Mouse (Mus musculus) testis, adult 2 months (tissue): ENCODE measurements around the gene Padi3. TPM values are rescaled to one million over a fixed set of nuclear protein-coding genes. Genes with fewer than 3 reads are reported as not detected.

Source experiments
- H3K27ac ChIP-seq: fragments of 200-500 bp; 2 replicates; pipeline ENCODE4 v1.5.1; 2012; ENCODE audit warnings: low read depth, low read length; ENCODE audit not compliant: control insufficient read depth, insufficient read depth
- H3K27me3 ChIP-seq: fragments of 200-500 bp; 2 replicates; pipeline ENCODE4 v1.6.1; 2012; ENCODE audit warnings: mild to moderate bottlenecking, low read length, moderate library complexity; ENCODE audit not compliant: control insufficient read depth, insufficient read depth
- H3K36me3 ChIP-seq: fragments of 200-500 bp; 2 replicates; pipeline ENCODE4 v1.6.1; 2012; ENCODE audit warnings: mild to moderate bottlenecking, low read length; ENCODE audit not compliant: control insufficient read depth, insufficient read depth
- H3K4me1 ChIP-seq: fragments of 200-500 bp; 2 replicates; pipeline ENCODE4 v1.6.1; 2012; ENCODE audit warnings: low read length; ENCODE audit not compliant: control insufficient read depth, insufficient read depth
- H3K4me3 ChIP-seq: fragments of 200-500 bp; 2 replicates; pipeline ENCODE4 v1.5.1; 2012; ENCODE audit warnings: low read depth, mild to moderate bottlenecking, low read length, moderate library complexity, mixed read lengths; ENCODE audit not compliant: control insufficient read depth
- CTCF ChIP-seq: fragments of 200-500 bp; IDR thresholded peaks from 2 replicates; pipeline ENCODE4 v1.5.1; 2012; ENCODE audit warnings: low read depth, mild to moderate bottlenecking, inconsistent platforms, low read length, moderate library complexity; ENCODE audit not compliant: control insufficient read depth, insufficient read depth, insufficient replicate concordance
- POLR2A ChIP-seq: fragments of 200-500 bp; IDR thresholded peaks from 2 replicates; pipeline ENCODE4 v1.6.1; 2012; ENCODE audit warnings: low read depth, mild to moderate bottlenecking, inconsistent platforms, low read length, moderate library complexity; ENCODE audit not compliant: control insufficient read depth
- polyA plus RNA-seq: library from polyadenylated mRNA; depleted of rRNA; stranded (reverse); fragments of >200 nt; gene quantifications from 2 replicates; pipeline ENCODE4 v1.2.3, GENCODE M21; 2012

Padi3 gene
- polyA plus RNA-seq, 1 experiment, result 1.7 TPM

GRCm38 (mm10) chr4:140776623-140777022, 33.8 kb downstream of the Padi3 start:
- Histone ChIP-seq H3K4me3 (no peak overlapping the region), H3K27ac (no peak overlapping the region), H3K36me3 (no peaks in the 10 kb centered on the region), H3K4me1 (no peaks in the 10 kb centered on the region), H3K27me3 (no peaks in the 10 kb centered on the region)
- TF ChIP-seq CTCF (no peak), POLR2A (no peak)

DNA sequence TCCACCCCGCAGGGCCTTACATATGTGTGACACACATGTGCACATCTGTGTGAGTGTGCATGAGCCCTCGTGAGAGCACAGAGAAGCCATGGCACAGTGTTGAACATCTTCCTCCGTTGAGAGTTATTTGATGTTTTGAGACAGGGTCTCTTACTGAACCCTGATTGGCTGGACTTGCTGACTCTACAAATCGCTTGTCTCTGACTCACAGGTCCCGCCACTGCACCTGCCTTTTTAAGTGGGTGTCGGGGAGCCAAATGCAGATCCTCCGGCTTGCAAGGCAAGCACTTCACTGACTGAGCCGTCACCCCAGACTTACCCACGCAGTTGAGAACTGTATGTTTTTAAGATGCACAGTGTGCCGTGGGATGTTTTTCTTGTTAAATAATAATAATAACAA, 34.6 kb downstream of the Padi3 start:
- H3K36me3 ChIP-seq, result no peaks in the 10 kb centered on the region
- H3K4me1 ChIP-seq, result no peaks in the 10 kb centered on the region
- H3K4me3 ChIP-seq, result no peak overlapping the region
- TF ChIP-seq POLR2A, result no peak
- TF ChIP-seq CTCF, result no peak
- no peaks in the 10 kb centered on the region for H3K27me3 ChIP-seq
- no peak overlapping the region for H3K27ac ChIP-seq

GRCm38 (mm10) chr4:140774893-140775292, 35.6 kb downstream of the Padi3 start:
- Histone ChIP-seq H3K4me1 (no peaks in the 10 kb centered on the region), H3K4me3 (no peak overlapping the region)

GRCm38 (mm10) chr4:140774025-140774800, 36.2 kb downstream of the Padi3 start, which contains the start of gene Padi4:
TSS of gene Padi4 (minus strand) at chr4:140774236.
- Histone ChIP-seq H3K27me3 (no peaks in the 10 kb centered on the region), H3K4me1 (no peaks in the 10 kb centered on the region; the same call in 1 of the 2 replicates), H3K4me3 (no peak within 1 kb of the TSS), H3K27ac (no peak within 1 kb of the TSS), H3K36me3 (no peaks in the 10 kb centered on the region)
- TF ChIP-seq POLR2A (no peak), CTCF (no peak)

More at GRCm38 (mm10) chr4:140774893-140775292, 35.6 kb downstream of the Padi3 start:
- Histone ChIP-seq H3K36me3 (no peaks in the 10 kb centered on the region), H3K27me3 (no peaks in the 10 kb centered on the region), H3K27ac (no peak overlapping the region)
- TF ChIP-seq POLR2A, result no peak
- no peak for TF ChIP-seq CTCF

DNA sequence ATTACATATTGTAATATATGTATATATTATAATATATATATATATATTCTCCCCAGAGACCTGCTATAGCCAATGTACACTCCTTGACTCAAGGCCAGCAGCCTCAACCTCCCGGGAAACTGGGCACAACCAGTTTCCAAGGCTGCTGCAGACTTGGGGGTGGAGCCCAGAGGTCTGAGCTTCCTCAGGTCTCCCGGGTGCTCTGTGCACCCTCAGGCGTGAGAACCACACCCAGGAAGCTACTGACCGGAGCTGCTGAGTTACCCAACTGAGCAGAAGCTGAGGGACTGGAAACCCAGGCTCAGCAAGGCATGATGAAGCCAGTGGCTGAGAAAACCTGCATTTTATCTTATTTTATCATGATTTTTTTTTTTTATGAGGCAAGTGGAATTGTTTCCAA, 39.4 kb downstream of the Padi3 start:
- no peaks in the 10 kb centered on the region for H3K36me3 ChIP-seq
- no peak overlapping the region for H3K27ac ChIP-seq
- TF ChIP-seq POLR2A, result no peak
- TF ChIP-seq CTCF, result no peak
- H3K27me3 ChIP-seq, result no peaks in the 10 kb centered on the region
- no peak overlapping the region for H3K4me3 ChIP-seq
- H3K4me1 ChIP-seq, result no peaks in the 10 kb centered on the region; the same call in 1 of the 2 replicates

DNA sequence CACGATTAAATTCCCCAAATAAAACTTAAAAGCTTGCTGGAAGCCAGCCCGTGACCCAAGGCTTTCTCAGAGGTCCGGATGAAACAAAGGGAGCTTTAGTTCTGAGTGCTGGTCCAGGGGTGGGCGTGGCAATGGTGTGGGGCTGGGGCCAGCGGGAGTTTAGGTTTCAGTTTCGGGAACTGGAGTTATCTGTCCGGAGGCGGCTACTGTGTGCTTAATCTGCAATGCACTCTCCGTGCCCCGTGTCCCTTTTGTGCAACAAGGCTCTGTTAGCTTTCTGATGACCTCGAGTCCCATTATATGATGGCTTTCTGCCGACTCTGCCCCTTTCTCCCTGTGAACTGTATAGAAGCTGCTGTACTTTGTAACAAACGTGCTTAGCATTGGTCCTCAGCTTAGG, 40.0 kb downstream of the Padi3 start:
- no peaks in the 10 kb centered on the region for H3K27me3 ChIP-seq
- TF ChIP-seq CTCF (no peak), POLR2A (no peak)
- H3K36me3 ChIP-seq, result no peaks in the 10 kb centered on the region
- H3K27ac ChIP-seq, result no peak overlapping the region
- no peaks in the 10 kb centered on the region; the same call in 1 of the 2 replicates for H3K4me1 ChIP-seq
- no peak overlapping the region for H3K4me3 ChIP-seq

DNA sequence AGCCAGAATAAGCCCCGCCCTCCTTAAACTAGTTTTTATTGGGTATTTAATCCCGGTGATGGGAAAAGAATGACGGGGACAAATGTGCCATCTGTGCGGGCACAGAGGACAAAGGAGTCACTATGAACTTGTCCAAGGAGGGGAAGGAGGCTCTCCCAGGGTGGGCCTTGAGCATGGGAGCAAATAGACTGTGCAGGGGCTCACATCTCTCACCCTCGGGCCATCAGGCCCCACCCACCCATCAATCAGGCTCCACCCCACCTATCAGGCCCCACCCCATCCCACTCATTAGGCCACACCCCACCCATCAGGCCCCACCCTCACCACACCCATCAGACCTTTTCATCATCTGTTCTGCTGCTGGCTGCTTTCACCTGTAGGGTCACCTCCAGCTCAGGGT, 41.5 kb downstream of the Padi3 start:
- no peak overlapping the region for H3K4me3 ChIP-seq
- no peak overlapping the region for H3K27ac ChIP-seq
- H3K36me3 ChIP-seq, result no peaks in the 10 kb centered on the region
- no peaks in the 10 kb centered on the region; the same call in 1 of the 2 replicates for H3K4me1 ChIP-seq
- H3K27me3 ChIP-seq, result no peaks in the 10 kb centered on the region
- no peak for TF ChIP-seq CTCF
- TF ChIP-seq POLR2A, result no peak

DNA sequence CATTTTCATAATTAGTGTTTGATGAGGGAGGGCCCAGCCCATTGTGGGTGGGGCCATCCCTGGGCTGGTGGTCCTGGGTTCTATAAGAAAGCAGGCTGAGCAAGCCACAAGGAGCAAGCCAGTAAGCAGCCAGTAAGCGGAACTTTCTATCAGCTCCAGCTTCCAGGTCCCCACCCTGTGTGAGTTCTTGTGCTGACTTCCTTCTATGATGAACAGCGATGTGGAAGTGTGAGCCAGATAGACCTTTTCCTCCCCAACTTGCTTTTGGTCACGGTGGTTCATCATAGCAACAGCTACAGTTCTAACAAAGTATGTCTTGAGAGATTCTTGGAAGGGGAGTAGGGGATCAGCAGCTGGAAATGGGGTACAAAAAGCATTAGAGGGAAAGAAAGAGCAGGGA, 44.5 kb downstream of the Padi3 start:
- Histone ChIP-seq H3K27me3 (no peaks in the 10 kb centered on the region), H3K4me1 (no peaks in the 10 kb centered on the region; the same call in 1 of the 2 replicates), H3K27ac (no peak overlapping the region), H3K36me3 (no peaks in the 10 kb centered on the region), H3K4me3 (no peak overlapping the region)
- no peak for TF ChIP-seq POLR2A
- TF ChIP-seq CTCF, result no peak
